Mouse (Mus musculus): ENCODE data around the gene Thoc2.
"Not testable (repeated sequence)": the region's sequence is repeated elsewhere in the genome, so short reads cannot be mapped to it uniquely, and the experiment has no call there.

Thoc2 gene

DNA sequence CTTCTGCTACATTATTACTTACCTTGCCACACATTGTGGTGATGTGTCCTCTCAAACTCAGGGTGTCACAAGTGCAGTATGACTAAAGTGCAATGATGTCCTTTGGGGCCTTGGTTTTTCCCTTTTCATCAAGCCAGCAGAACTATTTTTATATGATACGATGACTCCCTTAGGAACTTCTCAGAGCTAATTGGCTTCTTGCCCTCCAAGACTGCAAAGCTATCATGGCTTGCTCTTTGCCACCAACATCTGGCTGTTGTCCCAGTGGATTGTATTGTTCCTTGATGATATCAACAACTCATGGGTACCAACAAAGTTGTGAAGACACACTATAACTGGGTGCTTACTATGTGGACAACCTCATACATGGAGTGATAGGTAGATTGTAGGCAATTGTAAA, at the start of gene Thoc2:
Gene Thoc2, minus strand, starts transcription at position 101 of the 400 bp plus-strand sequence.
- no peak for DNase-seq (ENCODE audit: low spot score in 2 of 2)

DNA sequence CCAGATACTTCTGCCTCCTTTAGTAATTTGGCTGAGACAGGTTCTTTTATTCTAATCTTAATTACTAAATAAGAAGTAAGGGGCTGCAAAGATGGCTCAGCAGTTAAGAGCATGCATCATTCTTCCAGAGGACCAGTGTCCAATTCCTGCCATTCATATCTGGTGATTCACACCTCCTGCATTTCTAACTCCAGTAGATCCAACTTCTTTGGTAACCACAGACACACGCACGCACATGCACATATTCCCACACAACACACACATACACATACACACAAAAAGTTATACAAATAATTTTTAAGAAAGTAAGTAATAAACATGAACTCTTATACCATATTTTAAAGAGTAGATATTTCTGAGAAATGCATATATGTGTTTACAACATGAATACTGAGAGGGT, 49.6 kb upstream of the Thoc2 start:
- DNase-seq (ENCODE audit: low spot score in 2 of 2) = no peak

DNA sequence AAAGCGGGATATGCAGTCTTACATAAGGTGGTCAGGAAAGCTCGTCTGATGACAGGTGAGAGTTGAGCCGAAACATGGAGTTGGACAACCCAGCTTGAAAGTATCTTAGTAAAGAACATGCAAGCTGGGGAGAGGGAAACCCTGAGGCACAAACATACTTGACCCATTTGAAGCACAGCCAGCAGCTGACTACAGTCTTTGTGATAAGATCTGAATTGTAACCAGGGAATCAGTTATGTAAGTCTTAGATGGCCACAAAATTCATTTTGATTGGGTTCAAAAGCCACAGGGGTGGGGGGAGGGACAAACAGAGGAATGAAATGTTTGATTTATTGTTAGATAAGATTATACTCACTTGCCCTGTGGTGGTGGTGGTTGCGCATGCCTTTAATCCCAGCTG, 48.9 kb upstream of the Thoc2 start:
- no peak for DNase-seq (ENCODE audit: low spot score in 2 of 2)

DNA sequence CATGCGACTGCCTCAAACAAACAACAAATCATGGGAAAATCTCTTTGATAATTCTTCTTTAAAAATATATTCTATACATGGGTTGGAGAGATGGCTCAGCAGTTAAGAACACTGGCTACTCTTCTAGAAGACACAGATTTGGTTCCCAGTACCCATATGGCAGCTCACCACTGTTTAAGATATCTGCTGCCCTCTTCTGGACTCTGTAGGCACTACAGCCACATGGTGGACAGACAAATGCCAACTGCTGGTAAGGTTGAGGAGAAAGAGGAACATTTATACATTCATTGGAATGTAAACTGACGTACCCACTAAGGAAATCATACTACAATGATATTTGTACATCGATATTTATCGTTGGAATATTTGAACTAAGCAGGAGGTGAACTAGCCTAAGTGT, 36.7 kb upstream of the Thoc2 start:
- DNase-seq (ENCODE audit: low spot score in 2 of 2) = peak; percentile 54 to 70

DNA sequence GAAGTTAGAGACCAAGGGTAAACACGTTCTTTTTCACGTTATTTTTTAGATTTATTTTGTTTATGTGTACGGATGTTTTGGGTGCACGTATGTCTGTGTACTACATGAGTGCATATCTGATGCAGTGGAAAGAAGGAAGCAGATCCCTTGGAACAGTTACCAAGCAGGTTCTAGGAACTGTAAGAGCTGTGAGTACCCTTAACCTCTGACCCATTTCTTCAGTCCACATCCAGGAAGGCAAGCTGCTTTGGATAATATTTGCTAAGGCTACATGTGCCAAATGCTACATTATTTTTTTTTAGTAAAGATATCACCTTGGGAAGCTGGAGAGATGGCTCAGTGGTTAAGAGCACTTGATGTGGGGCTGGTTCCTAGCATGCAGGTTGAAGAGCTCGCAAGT, 21.4 kb upstream of the Thoc2 start:
- DNase-seq (ENCODE audit: low spot score in 2 of 2) = no peak

DNA sequence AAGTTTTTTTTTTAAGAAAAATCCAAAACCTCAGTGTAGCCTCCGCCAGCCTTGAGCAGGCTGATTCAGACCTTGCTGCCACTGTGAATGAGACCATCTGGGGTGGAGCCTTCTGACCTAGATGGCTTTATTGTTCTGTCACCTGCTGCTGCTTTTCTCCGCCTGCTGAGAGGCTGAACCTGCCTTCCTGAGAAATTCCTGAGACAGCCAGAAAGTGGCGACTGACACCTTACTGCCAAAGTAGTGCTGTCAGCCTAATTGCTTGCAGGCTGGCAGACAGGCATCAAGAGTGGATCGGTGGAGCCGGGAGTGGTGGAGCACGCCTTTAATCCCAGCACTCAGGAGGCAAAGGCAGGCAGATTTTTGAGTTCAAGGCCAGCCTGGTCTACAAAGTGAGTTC, 11.3 kb upstream of the Thoc2 start:
- DNase-seq (ENCODE audit: low spot score in 2 of 2) = not testable (repeated sequence)

DNA sequence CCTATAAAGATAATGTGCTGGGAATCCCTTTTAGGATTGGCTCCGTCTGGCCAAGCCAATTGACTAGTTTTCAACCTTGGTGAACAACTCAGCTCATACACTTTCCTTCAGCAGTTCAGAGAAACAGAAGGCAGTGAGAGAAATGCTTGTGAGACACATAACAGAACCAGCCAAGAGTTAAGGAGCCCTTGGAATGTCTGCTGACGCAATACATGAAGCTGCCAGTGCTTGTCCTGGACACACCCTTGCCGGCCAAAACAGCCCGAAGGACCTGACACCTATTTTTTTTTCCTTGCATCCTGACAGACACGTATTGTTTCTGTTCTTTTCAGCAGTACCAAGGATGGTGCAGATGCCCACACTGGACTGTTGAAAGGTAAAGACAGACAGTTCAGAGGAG, 4.2 kb upstream of the Thoc2 start:
- no peak for DNase-seq (ENCODE audit: low spot score in 2 of 2)

DNA sequence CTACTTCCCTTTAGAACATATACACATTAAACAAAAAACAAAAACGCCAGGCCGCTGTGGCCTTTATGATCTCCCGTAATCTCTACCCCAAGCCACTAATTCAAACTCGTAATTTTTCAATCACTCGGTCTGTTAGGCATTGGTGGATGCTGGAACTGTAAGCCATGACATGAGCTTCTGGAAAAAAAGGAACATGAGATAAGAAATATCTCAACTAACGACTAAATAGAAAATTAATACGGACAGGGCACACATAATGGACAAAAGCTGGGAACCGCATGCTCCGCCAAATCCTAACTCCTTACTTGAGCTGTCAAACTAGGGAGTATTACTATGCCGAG, 8.4 kb downstream of the Thoc2 start:
- DNase-seq (ENCODE audit: low spot score in 2 of 2) = no peak

DNA sequence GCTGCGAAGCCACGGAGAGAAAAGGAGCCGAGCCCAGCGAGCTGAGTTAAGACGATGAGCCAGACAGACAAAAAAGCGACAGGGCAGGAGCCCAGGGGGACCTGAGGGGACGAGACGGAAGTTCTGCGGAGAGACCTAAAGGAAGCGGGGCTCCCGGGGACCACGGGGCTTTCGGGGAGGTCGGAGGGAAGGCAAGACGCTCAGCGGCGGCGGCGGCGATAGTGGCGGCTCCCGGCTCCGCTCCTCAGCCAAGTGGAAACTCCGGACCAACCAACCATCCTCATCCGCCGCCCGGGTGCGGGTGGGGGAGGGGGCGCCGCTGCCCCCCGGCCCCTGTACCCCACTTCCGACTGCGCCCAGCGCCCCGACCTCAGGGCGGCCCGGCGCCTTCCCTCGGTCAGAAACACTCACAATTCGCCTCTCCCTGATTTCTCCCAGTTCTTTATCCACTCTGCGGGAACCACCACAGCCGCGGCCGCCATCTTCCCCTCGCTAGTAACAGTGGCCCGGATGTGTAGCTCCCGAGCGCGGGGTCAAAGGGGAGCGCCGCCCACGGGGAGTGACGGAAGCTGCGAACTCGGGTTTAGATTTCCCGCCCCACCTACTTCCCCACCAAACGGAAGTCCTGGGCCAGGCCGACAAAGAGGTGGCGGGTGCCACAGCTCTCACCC, 8.9 kb downstream of the Thoc2 start:
- peak; percentile 84 to 90 for DNase-seq (ENCODE audit: low spot score in 2 of 2)

DNA sequence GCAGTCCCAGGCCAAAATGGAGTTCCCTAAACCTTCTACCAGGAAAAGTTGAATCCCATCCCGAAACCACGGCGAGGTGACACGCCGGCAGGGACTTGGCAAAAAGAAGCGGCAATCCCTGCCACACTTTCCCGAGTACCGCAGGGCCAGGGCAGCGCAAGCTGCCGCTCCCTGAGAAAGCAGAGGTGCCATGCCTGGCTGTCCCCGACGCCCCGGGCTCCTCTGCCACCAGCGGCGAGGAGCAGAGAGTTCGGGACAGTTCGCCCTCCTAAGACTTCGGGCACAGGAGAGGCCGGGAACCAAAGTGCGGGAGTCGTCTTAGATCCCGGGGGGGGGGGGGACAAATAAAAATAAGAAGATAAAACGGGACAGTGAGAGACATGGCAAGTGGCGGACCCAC, 9.5 kb downstream of the Thoc2 start:
- DNase-seq (ENCODE audit: low spot score in 2 of 2) = peak; percentile 26 to 68

DNA sequence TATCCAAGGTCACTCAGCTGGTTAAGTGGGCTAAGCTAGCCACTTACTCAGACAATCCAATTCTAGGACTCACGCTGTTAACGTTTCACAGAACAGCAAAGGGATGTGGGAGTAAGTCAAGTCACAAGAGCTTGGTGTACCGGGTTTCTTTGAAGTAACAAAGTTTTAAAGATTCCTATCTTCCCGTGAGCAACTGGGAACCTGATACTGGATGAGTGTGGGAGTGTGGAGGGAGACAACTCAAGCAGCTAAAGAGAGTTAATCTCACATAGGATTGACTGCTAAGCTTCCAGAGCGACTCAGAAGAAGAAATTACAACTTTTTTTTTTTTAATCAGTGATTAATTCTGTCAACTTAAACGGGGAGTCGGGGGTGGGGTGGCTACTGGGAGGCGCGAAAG, 10.0 kb downstream of the Thoc2 start:
- no peak for DNase-seq (ENCODE audit: low spot score in 2 of 2)

DNA sequence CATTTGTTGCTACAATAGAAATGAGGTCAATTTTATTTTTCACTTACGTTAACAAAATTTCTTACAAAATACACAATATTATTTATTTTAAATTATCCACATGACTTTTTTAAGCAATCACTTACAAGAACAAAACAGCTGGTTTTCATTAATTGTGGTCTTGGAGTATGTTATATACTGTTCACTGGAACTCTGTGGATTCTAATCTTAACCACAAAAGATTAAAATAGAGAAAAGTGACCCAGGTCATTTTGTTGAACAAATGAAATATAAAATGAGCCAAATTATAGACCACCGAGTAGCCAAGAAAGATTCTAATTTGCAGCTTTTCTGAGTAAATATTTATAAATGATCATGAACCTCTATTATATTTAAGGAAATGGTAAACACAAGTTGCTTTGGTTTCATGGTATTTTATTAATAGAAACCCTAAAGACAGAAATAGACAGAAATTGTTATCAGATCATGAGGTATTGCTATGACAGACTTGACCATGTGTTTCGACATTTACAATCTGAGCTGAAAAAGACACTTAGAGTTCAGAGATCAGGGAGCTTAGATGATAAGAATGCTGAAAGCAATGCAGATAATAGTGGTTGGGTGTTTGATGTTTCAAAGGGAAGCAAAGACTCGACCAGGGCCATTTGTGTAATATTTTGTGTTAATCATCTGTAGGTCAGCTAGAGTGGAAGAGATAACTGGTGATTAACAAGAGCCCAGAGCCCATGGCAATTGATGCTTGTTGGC, 35.5 kb downstream of the Thoc2 start:
- DNase-seq (ENCODE audit: low spot score in 2 of 2) = no peak

DNA sequence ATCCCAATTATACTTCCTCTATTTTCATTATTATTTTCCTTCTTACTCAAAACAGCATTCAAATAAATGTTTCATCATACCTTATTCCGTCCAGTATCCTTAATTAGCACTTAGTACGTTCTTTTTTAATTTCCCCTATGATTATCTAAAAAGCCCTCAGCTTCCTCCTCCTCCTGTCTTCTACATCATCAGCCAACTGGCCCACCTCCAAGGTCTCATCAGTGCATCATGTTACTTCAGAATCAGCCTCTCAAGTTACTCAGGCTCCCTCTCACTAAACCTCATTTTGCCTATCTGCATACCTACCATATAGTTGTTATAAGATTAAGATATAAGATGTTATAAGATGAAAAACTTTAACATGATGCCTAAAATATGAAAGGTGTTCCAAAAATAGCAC, 43.9 kb downstream of the Thoc2 start:
- no peak for DNase-seq (ENCODE audit: low spot score in 2 of 2)

DNA sequence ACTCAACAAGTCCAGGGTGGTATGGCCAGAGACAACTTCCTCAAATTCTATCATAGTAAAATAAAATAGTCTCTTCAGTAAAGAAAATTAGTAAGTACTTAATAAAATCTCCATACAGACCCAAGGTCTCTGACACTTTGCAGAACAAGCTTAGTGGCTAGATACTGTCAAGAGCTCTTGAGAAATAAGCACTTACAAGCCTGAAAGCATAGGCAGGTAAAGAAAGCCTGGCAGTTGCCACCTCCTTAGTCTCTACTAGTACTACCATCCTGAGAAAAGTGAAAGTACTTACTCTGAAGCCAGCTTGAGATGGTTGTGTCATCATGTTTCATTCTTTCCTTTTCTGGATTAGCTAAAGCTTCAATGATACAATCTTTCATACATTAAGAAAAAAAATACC, 82.7 kb downstream of the Thoc2 start:
- DNase-seq (ENCODE audit: low spot score in 2 of 2) = no peak

DNA sequence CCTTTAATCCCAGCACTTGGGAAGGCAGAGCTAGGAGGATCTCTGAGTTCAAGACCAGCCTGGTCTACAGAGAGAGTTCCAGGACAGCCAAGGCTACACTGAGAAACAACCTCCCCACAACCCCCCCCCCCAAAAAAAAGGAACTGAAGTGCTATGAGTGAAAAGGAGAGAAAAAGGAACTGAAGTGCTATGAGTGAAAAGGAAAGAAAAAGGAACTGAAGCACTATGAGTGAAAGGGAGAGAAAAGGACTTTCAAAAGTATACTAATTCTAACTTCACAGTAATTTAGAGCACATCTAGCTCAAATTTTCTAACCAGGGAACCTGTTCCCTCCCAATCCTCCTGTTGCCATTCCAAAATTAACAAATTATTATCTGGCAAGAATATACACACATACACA, 114.9 kb downstream of the Thoc2 start:
- DNase-seq (ENCODE audit: low spot score in 2 of 2) = no peak

DNA sequence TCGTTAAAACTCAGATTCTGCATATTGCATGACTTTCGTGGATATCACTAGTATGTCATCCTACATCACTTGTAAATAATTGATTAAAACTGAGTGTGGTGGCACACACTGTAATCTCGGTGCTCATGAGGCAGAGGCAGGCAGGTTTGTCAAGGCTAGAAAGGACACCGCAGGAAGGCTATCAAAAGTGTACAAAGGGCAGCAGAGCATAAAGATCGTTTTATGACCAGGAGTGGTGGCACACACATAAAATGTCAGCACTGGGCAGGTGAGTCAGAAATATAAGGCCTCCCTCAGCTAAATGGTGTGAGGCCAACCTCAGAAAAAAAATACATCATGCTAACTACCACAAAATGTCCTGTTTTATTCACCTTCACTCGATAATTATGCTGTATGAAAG, 127.2 kb downstream of the Thoc2 start:
- DNase-seq (ENCODE audit: low spot score in 2 of 2) = no peak
